Mouse (Mus musculus) neural tube, embryonic 13.5 days (tissue): Measurements from ENCODE around the gene Magi1. TPM values are rescaled to one million over a fixed set of nuclear protein-coding genes. Genes with fewer than 3 reads are reported as not detected.
"Not testable (repeated sequence)": the region's sequence is repeated elsewhere in the genome, so short reads cannot be mapped to it uniquely, and the experiment has no call there.

Experiments used
- ATAC-seq: fragments of 200-750 bp; cut with Nextera tagmentation; 2 replicates; pipeline ENCODE4 v1.8.0; 2017; ENCODE audit warnings: low read depth, mild to moderate bottlenecking, moderate TSS enrichment, moderate library complexity
- H3K27ac ChIP-seq: fragments of 300-500 bp; sonication (generic); replicated peaks from 2 replicates; pipeline ENCODE4 v1.5.1; 2015; ENCODE audit warnings: moderate library complexity, mild to moderate bottlenecking, inconsistent platforms
- H3K27me3 ChIP-seq: fragments of 300-500 bp; sonication (generic); 2 replicates; pipeline ENCODE4 v1.6.1; 2015; ENCODE audit warnings: mild to moderate bottlenecking, inconsistent platforms
- H3K36me3 ChIP-seq: fragments of 300-500 bp; sonication (generic); 2 replicates; pipeline ENCODE4 v1.6.1; 2015; ENCODE audit warnings: mild to moderate bottlenecking, inconsistent platforms
- H3K4me1 ChIP-seq: fragments of 300-500 bp; sonication (generic); replicated peaks from 2 replicates; pipeline ENCODE4 v1.6.1; 2015; ENCODE audit warnings: inconsistent platforms
- H3K4me2 ChIP-seq: fragments of 300-500 bp; sonication (generic); 2 replicates; pipeline ENCODE4 v1.6.1; 2015; ENCODE audit warnings: inconsistent platforms, mild to moderate bottlenecking, moderate library complexity
- H3K4me3 ChIP-seq: fragments of 300-500 bp; sonication (generic); 2 replicates; pipeline ENCODE4 v1.5.1; 2015; ENCODE audit warnings: mild to moderate bottlenecking, inconsistent platforms
- H3K9ac ChIP-seq: fragments of 300-500 bp; sonication (generic); 2 replicates; pipeline ENCODE4 v1.6.1; 2015; ENCODE audit warnings: moderate library complexity, mild to moderate bottlenecking, inconsistent platforms
- H3K9me3 ChIP-seq: fragments of 300-500 bp; sonication (generic); 2 replicates; pipeline ENCODE4 v1.6.1; 2016; ENCODE audit warnings: inconsistent platforms
- WGBS: fragments of 180-500 bp; shearing (Covaris S2); methylation state at CpG from one replicate; pipeline ENCODE4 v1.1.7; 2015; 5-methylcytosine and 5-hydroxymethylcytosine counted together
- polyA plus RNA-seq: library from polyadenylated mRNA; unstranded; fragments of >200 nt; fragmentation: Nextera tagmentation; extraction: Ambion mirVana; gene quantifications from 2 replicates; pipeline ENCODE4 v1.2.1, GENCODE M21; 2015

Gene Magi1
- polyA plus RNA-seq, 1 experiment from 2014 or later: 20.9 TPM

GRCm38 (mm10) chr6:94020566-94020965, 263.2 kb downstream of the Magi1 start:
- 55% methylated on average over 4 of the region's 4 CpGs for WGBS
- Histone ChIP-seq H3K9me3 (no peaks in the 10 kb centered on the region), H3K27me3 (no peaks in the 10 kb centered on the region), H3K27ac (no peak overlapping the region), H3K4me1 (peaks cover 9% of the 10 kb centered on the region), H3K4me3 (no peak overlapping the region), H3K4me2 (no peak overlapping the region), H3K36me3 (no peaks in the 10 kb centered on the region), H3K9ac (no peak overlapping the region)
- ATAC-seq: no peak

- ATAC-seq: no peak
- no peaks in the 10 kb centered on the region for H3K27me3 ChIP-seq
- H3K4me1 ChIP-seq: peaks cover 4% of the 10 kb centered on the region
- WGBS: 90% methylated on average over 4 of the region's 4 CpGs
- no peak overlapping the region for H3K4me3 ChIP-seq
- no peak overlapping the region for H3K4me2 ChIP-seq
- no peak overlapping the region for H3K9ac ChIP-seq
- H3K36me3 ChIP-seq: no peaks in the 10 kb centered on the region
- no peak overlapping the region for H3K27ac ChIP-seq
- no peaks in the 10 kb centered on the region for H3K9me3 ChIP-seq
Measured at GRCm38 (mm10) chr6:94019935-94020334, 263.8 kb downstream of the Magi1 start.

- no peak overlapping the region for H3K9ac ChIP-seq
- WGBS: 81% methylated on average over 2 of the region's 2 CpGs
- no peak overlapping the region for H3K4me2 ChIP-seq
- no peaks in the 10 kb centered on the region for H3K36me3 ChIP-seq
- peaks cover 17% of the 10 kb centered on the region for H3K4me1 ChIP-seq
- H3K27ac ChIP-seq: no peak overlapping the region
- no peaks in the 10 kb centered on the region for H3K9me3 ChIP-seq
- H3K4me3 ChIP-seq: no peak overlapping the region
- no peak for ATAC-seq
- H3K27me3 ChIP-seq: no peaks in the 10 kb centered on the region
Measured at GRCm38 (mm10) chr6:94013761-94014160, 270.0 kb downstream of the Magi1 start.

- H3K4me1 ChIP-seq: peaks cover 26% of the 10 kb centered on the region
- no peak for ATAC-seq
- H3K4me3 ChIP-seq: no peak overlapping the region
- no peak overlapping the region for H3K27ac ChIP-seq
- no peak overlapping the region for H3K4me2 ChIP-seq
- H3K9ac ChIP-seq: no peak overlapping the region
- no peaks in the 10 kb centered on the region for H3K9me3 ChIP-seq
- 60% methylated on average over 5 of the region's 5 CpGs for WGBS
- H3K27me3 ChIP-seq: no peaks in the 10 kb centered on the region
- H3K36me3 ChIP-seq: no peaks in the 10 kb centered on the region
Measured at GRCm38 (mm10) chr6:94011947-94012346, 271.8 kb downstream of the Magi1 start.

GRCm38 (mm10) chr6:94011521-94011920, 272.2 kb downstream of the Magi1 start:
- no peak for ATAC-seq
- no peak overlapping the region for H3K4me2 ChIP-seq

GRCm38 (mm10) chr6:94008577-94008976, 275.1 kb downstream of the Magi1 start:
- no peak for ATAC-seq
- Histone ChIP-seq H3K36me3 (no peaks in the 10 kb centered on the region), H3K4me2 (no peak overlapping the region), H3K9me3 (no peaks in the 10 kb centered on the region), H3K27me3 (no peaks in the 10 kb centered on the region), H3K27ac (no peak overlapping the region), H3K4me1 (peaks cover 26% of the 10 kb centered on the region), H3K9ac (no peak overlapping the region), H3K4me3 (no peak overlapping the region)
- 38% methylated on average over 4 of the region's 4 CpGs for WGBS

More at GRCm38 (mm10) chr6:94011521-94011920, 272.2 kb downstream of the Magi1 start:
- 79% methylated on average over 6 of the region's 6 CpGs for WGBS
- Histone ChIP-seq H3K9ac (no peak overlapping the region), H3K9me3 (no peaks in the 10 kb centered on the region), H3K4me1 (peaks cover 26% of the 10 kb centered on the region), H3K4me3 (no peak overlapping the region), H3K27me3 (no peaks in the 10 kb centered on the region), H3K27ac (no peak overlapping the region), H3K36me3 (no peaks in the 10 kb centered on the region)

GRCm38 (mm10) chr6:94003586-94003985, 280.1 kb downstream of the Magi1 start:
- WGBS: 62% methylated on average over 2 of the region's 2 CpGs
- not testable (repeated sequence) for H3K4me3 ChIP-seq, H3K9ac ChIP-seq, H3K4me2 ChIP-seq, H3K27ac ChIP-seq, H3K27me3 ChIP-seq, H3K36me3 ChIP-seq, ATAC-seq, H3K9me3 ChIP-seq
- peaks cover 12% of the 10 kb centered on the region for H3K4me1 ChIP-seq

GRCm38 (mm10) chr6:93996841-93997485, 286.8 kb downstream of the Magi1 start:
- no peaks in the 10 kb centered on the region for H3K27me3 ChIP-seq
- no peak overlapping the region for H3K27ac ChIP-seq
- no peak overlapping the region for H3K9ac ChIP-seq
- H3K4me1 ChIP-seq: peaks cover 5% of the 10 kb centered on the region; the same call in 1 of the 2 replicates
- no peaks in the 10 kb centered on the region for H3K36me3 ChIP-seq
- no peak overlapping the region for H3K4me3 ChIP-seq
- no peaks in the 10 kb centered on the region for H3K9me3 ChIP-seq
- no peak overlapping the region for H3K4me2 ChIP-seq
- ATAC-seq: no peak
- 77% methylated on average over 8 of the region's 8 CpGs for whole genome bisulfite sequencing

- Histone ChIP-seq H3K4me2 (no peak overlapping the region), H3K4me1 (peaks cover 21% of the 10 kb centered on the region; the same call in 1 of the 2 replicates), H3K9me3 (no peaks in the 10 kb centered on the region), H3K27ac (no peak overlapping the region), H3K9ac (no peak overlapping the region), H3K36me3 (no peaks in the 10 kb centered on the region), H3K4me3 (no peak overlapping the region), H3K27me3 (no peaks in the 10 kb centered on the region)
- no peak for ATAC-seq
- 11% methylated on average over 3 of the region's 3 CpGs for WGBS
Measured at GRCm38 (mm10) chr6:93987561-93987960, 296.2 kb downstream of the Magi1 start.

- ATAC-seq: no peak
- Histone ChIP-seq H3K36me3 (no peaks in the 10 kb centered on the region), H3K4me3 (no peak overlapping the region), H3K4me2 (no peak overlapping the region), H3K27ac (no peak overlapping the region), H3K9ac (no peak overlapping the region), H3K9me3 (no peaks in the 10 kb centered on the region), H3K27me3 (no peaks in the 10 kb centered on the region), H3K4me1 (peaks cover 21% of the 10 kb centered on the region)
- WGBS: 54% methylated on average over 9 of the region's 9 CpGs
Measured at GRCm38 (mm10) chr6:93985111-93985510, 298.6 kb downstream of the Magi1 start.

GRCm38 (mm10) chr6:93983551-93983950, 300.2 kb downstream of the Magi1 start:
- Histone ChIP-seq H3K4me1 (peaks cover 21% of the 10 kb centered on the region), H3K27ac (no peak overlapping the region), H3K4me2 (no peak overlapping the region), H3K36me3 (no peaks in the 10 kb centered on the region), H3K4me3 (no peak overlapping the region), H3K9ac (no peak overlapping the region), H3K9me3 (no peaks in the 10 kb centered on the region), H3K27me3 (no peaks in the 10 kb centered on the region)
- no peak for ATAC-seq
- WGBS: 97% methylated on average over 3 of the region's 3 CpGs

- Histone ChIP-seq H3K27me3 (no peaks in the 10 kb centered on the region), H3K36me3 (no peaks in the 10 kb centered on the region), H3K9ac (no peak overlapping the region), H3K27ac (no peak overlapping the region), H3K4me3 (no peak overlapping the region), H3K9me3 (no peaks in the 10 kb centered on the region), H3K4me2 (no peak overlapping the region), H3K4me1 (peaks cover 9% of the 10 kb centered on the region)
- no peak for ATAC-seq
- WGBS: 34% methylated on average over 8 of the region's 8 CpGs
Measured at GRCm38 (mm10) chr6:93981211-93981610, 302.5 kb downstream of the Magi1 start.

GRCm38 (mm10) chr6:93979241-93979640, 304.5 kb downstream of the Magi1 start:
- no peak overlapping the region for H3K9ac ChIP-seq
- H3K9me3 ChIP-seq: no peaks in the 10 kb centered on the region
- no peaks in the 10 kb centered on the region for H3K36me3 ChIP-seq
- no peaks in the 10 kb centered on the region for H3K27me3 ChIP-seq
- no peak overlapping the region for H3K4me2 ChIP-seq
- ATAC-seq: no peak
- WGBS: 86% methylated on average over 3 of the region's 3 CpGs
- H3K4me3 ChIP-seq: no peak overlapping the region
- no peak overlapping the region for H3K27ac ChIP-seq
- peaks cover 9% of the 10 kb centered on the region for H3K4me1 ChIP-seq
